Mouse (Mus musculus) neural tube, embryonic 12.5 days (tissue): ENCODE data around the gene Slc25a54. TPM values are rescaled to one million over a fixed set of nuclear protein-coding genes. Genes with fewer than 3 reads are reported as not detected.

Source experiments
- ATAC-seq: fragments of 200-750 bp; cut with Nextera tagmentation; 2 replicates; pipeline ENCODE4 v1.8.0; 2017; ENCODE audit warnings: low read depth, mild to moderate bottlenecking, moderate TSS enrichment, moderate library complexity; ENCODE audit not compliant: low FRiP score
- H3K27ac ChIP-seq: fragments of 300-500 bp; sonication (generic); 2 replicates; pipeline ENCODE4 v1.5.1; 2016
- H3K27me3 ChIP-seq: fragments of 300-500 bp; sonication (generic); replicated peaks from 2 replicates; pipeline ENCODE4 v1.6.1; 2016; ENCODE audit warnings: mild to moderate bottlenecking
- H3K36me3 ChIP-seq: fragments of 300-500 bp; sonication (generic); 2 replicates; pipeline ENCODE4 v1.6.1; 2016; ENCODE audit warnings: mild to moderate bottlenecking
- H3K4me1 ChIP-seq: fragments of 300-500 bp; sonication (generic); 2 replicates; pipeline ENCODE4 v1.6.1; 2016
- H3K4me2 ChIP-seq: fragments of 300-500 bp; sonication (generic); replicated peaks from 2 replicates; pipeline ENCODE4 v1.6.1; 2016; ENCODE audit warnings: mild to moderate bottlenecking
- H3K4me3 ChIP-seq: fragments of 300-500 bp; sonication (generic); 2 replicates; pipeline ENCODE4 v1.5.1; 2016
- H3K9ac ChIP-seq: fragments of 300-500 bp; sonication (generic); 2 replicates; pipeline ENCODE4 v1.6.1; 2016; ENCODE audit warnings: mild to moderate bottlenecking
- H3K9me3 ChIP-seq: fragments of 300-500 bp; sonication (generic); 2 replicates; pipeline ENCODE4 v1.6.1; 2016; ENCODE audit warnings: mild to moderate bottlenecking
- WGBS: fragments of 180-500 bp; shearing (Covaris S2); methylation state at CpG from one replicate; pipeline ENCODE4 v1.1.7; 2016; 5-methylcytosine and 5-hydroxymethylcytosine counted together
- polyA plus RNA-seq: library from polyadenylated mRNA; unstranded; fragments of >200 nt; fragmentation: Nextera tagmentation; extraction: Ambion mirVana; gene quantifications from 2 replicates; pipeline ENCODE4 v1.2.1, GENCODE M21; 2016

Gene Slc25a54
- polyA plus RNA-seq, 1 experiment from 2014 or later, result not detected

GRCm38 (mm10) chr3:109129768-109130167, 49.5 kb downstream of the Slc25a54 start:
- H3K27me3 ChIP-seq, result no peaks in the 10 kb centered on the region
- WGBS, result 78% methylated on average over 5 of the region's 5 CpGs
- H3K4me1 ChIP-seq, result no peaks in the 10 kb centered on the region
- no peak overlapping the region for H3K9ac ChIP-seq
- ATAC-seq, result no peak
- H3K9me3 ChIP-seq, result 0 out of 2 replicates have a peak, but pooled peaks cover 5% of the 10 kb centered on the region
- H3K36me3 ChIP-seq, result peaks cover 4% of the 10 kb centered on the region; the same call in 1 of the 2 replicates
- no peak overlapping the region for H3K4me3 ChIP-seq
- H3K4me2 ChIP-seq, result no peak overlapping the region
- H3K27ac ChIP-seq, result no peak overlapping the region

GRCm38 (mm10) chr3:109132966-109133365, 52.7 kb downstream of the Slc25a54 start:
- H3K4me1 ChIP-seq, result no peaks in the 10 kb centered on the region
- no peak for ATAC-seq
- H3K27ac ChIP-seq, result no peak overlapping the region
- no peak overlapping the region for H3K9ac ChIP-seq
- 90% methylated on average over 4 of the region's 4 CpGs for WGBS
- H3K4me2 ChIP-seq, result no peak overlapping the region
- H3K27me3 ChIP-seq, result no peaks in the 10 kb centered on the region
- H3K36me3 ChIP-seq, result no peaks in the 10 kb centered on the region
- H3K9me3 ChIP-seq, result 0 out of 2 replicates have a peak, but pooled peaks cover 5% of the 10 kb centered on the region
- H3K4me3 ChIP-seq, result no peak overlapping the region

GRCm38 (mm10) chr3:109134036-109134435, 53.8 kb downstream of the Slc25a54 start:
- Histone ChIP-seq H3K9me3 (0 out of 2 replicates have a peak, but pooled peaks cover 5% of the 10 kb centered on the region), H3K9ac (no peak overlapping the region), H3K4me3 (no peak overlapping the region), H3K4me1 (no peaks in the 10 kb centered on the region), H3K27ac (no peak overlapping the region), H3K4me2 (no peak overlapping the region), H3K36me3 (no peaks in the 10 kb centered on the region), H3K27me3 (no peaks in the 10 kb centered on the region)
- ATAC-seq, result no peak
- 94% methylated on average over 15 of the region's 15 CpGs for WGBS

GRCm38 (mm10) chr3:109135352-109135751, 55.1 kb downstream of the Slc25a54 start:
- H3K4me2 ChIP-seq, result no peak overlapping the region
- no peaks in the 10 kb centered on the region for H3K27me3 ChIP-seq
- no peaks in the 10 kb centered on the region for H3K4me1 ChIP-seq
- H3K9me3 ChIP-seq, result 0 out of 2 replicates have a peak, but pooled peaks cover 5% of the 10 kb centered on the region
- ATAC-seq, result no peak
- H3K27ac ChIP-seq, result no peak overlapping the region
- no peak overlapping the region for H3K9ac ChIP-seq
- WGBS, result 92% methylated on average over 1 of the region's 1 CpGs
- H3K4me3 ChIP-seq, result no peak overlapping the region
- H3K36me3 ChIP-seq, result no peaks in the 10 kb centered on the region

- H3K9ac ChIP-seq, result no peak overlapping the region
- H3K4me2 ChIP-seq, result no peak overlapping the region
- no peaks in the 10 kb centered on the region for H3K9me3 ChIP-seq
- H3K27me3 ChIP-seq, result no peaks in the 10 kb centered on the region
- no peak for ATAC-seq
- H3K4me1 ChIP-seq, result no peaks in the 10 kb centered on the region
- H3K4me3 ChIP-seq, result no peak overlapping the region
- H3K27ac ChIP-seq, result no peak overlapping the region
- H3K36me3 ChIP-seq, result no peaks in the 10 kb centered on the region
- WGBS, result 92% methylated on average over 4 of the region's 4 CpGs
Observed at GRCm38 (mm10) chr3:109152561-109152960, 72.3 kb downstream of the Slc25a54 start.

- Histone ChIP-seq H3K36me3 (no peaks in the 10 kb centered on the region), H3K9ac (no peak overlapping the region), H3K4me3 (no peak overlapping the region), H3K4me2 (no peak overlapping the region), H3K9me3 (no peaks in the 10 kb centered on the region), H3K27me3 (no peaks in the 10 kb centered on the region), H3K27ac (no peak overlapping the region), H3K4me1 (no peaks in the 10 kb centered on the region)
- WGBS, result 97% methylated on average over 6 of the region's 6 CpGs
- no peak for ATAC-seq
Observed at GRCm38 (mm10) chr3:109153410-109153809, 73.1 kb downstream of the Slc25a54 start.

GRCm38 (mm10) chr3:109155926-109156669, 75.8 kb downstream of the Slc25a54 start:
- ATAC-seq, result no peak
- 93% methylated on average over 4 of the region's 4 CpGs for WGBS
- no peaks in the 10 kb centered on the region for H3K4me1 ChIP-seq
- no peak overlapping the region for H3K4me3 ChIP-seq
- H3K9me3 ChIP-seq, result no peaks in the 10 kb centered on the region
- H3K4me2 ChIP-seq, result no peak overlapping the region
- H3K27me3 ChIP-seq, result no peaks in the 10 kb centered on the region
- no peak overlapping the region for H3K27ac ChIP-seq
- no peak overlapping the region for H3K9ac ChIP-seq
- H3K36me3 ChIP-seq, result no peaks in the 10 kb centered on the region

GRCm38 (mm10) chr3:109157481-109157880, 77.2 kb downstream of the Slc25a54 start:
- H3K27ac ChIP-seq, result no peak overlapping the region
- H3K36me3 ChIP-seq, result no peaks in the 10 kb centered on the region
- no peak overlapping the region for H3K4me2 ChIP-seq
- H3K9ac ChIP-seq, result no peak overlapping the region
- no peaks in the 10 kb centered on the region for H3K4me1 ChIP-seq
- ATAC-seq, result no peak
- H3K4me3 ChIP-seq, result no peak overlapping the region
- no peaks in the 10 kb centered on the region for H3K9me3 ChIP-seq
- H3K27me3 ChIP-seq, result no peaks in the 10 kb centered on the region
- WGBS, result 91% methylated on average over 3 of the region's 3 CpGs

GRCm38 (mm10) chr3:109164088-109164487, 83.8 kb downstream of the Slc25a54 start:
- Histone ChIP-seq H3K4me1 (no peaks in the 10 kb centered on the region), H3K36me3 (peaks cover 7% of the 10 kb centered on the region; the same call in 1 of the 2 replicates), H3K4me3 (no peak overlapping the region), H3K27me3 (no peaks in the 10 kb centered on the region), H3K9me3 (no peaks in the 10 kb centered on the region), H3K27ac (no peak overlapping the region), H3K9ac (no peak overlapping the region), H3K4me2 (no peak overlapping the region)
- ATAC-seq, result no peak
- WGBS, result 83% methylated on average over 2 of the region's 2 CpGs

GRCm38 (mm10) chr3:109164644-109165043, 84.4 kb downstream of the Slc25a54 start:
- Histone ChIP-seq H3K9me3 (no peaks in the 10 kb centered on the region), H3K4me3 (no peak overlapping the region), H3K36me3 (peaks cover 7% of the 10 kb centered on the region; the same call in 1 of the 2 replicates), H3K9ac (no peak overlapping the region), H3K4me2 (no peak overlapping the region), H3K27ac (no peak overlapping the region), H3K4me1 (no peaks in the 10 kb centered on the region), H3K27me3 (no peaks in the 10 kb centered on the region)
- WGBS, result 94% methylated on average over 1 of the region's 1 CpGs
- no peak for ATAC-seq

GRCm38 (mm10) chr3:109165214-109165829, 85.1 kb downstream of the Slc25a54 start:
- 90% methylated on average over 8 of the region's 8 CpGs for WGBS
- ATAC-seq, result no peak
- no peak overlapping the region for H3K9ac ChIP-seq

More at GRCm38 (mm10) chr3:109165214-109165829, 85.1 kb downstream of the Slc25a54 start:
- Histone ChIP-seq H3K36me3 (peaks cover 7% of the 10 kb centered on the region; the same call in 1 of the 2 replicates), H3K27me3 (no peaks in the 10 kb centered on the region), H3K27ac (no peak overlapping the region), H3K4me1 (no peaks in the 10 kb centered on the region), H3K9me3 (no peaks in the 10 kb centered on the region), H3K4me2 (no peak overlapping the region), H3K4me3 (no peak overlapping the region)
